Mouse (Mus musculus): Measurements from ENCODE around the gene 1700025G04Rik. TPM values are rescaled to one million over a fixed set of nuclear protein-coding genes. Genes with fewer than 3 reads are reported as not detected.

Gene 1700025G04Rik
- total RNA-seq, 2 experiments from 2014 or later: 56.4 to 60.5 TPM

DNA sequence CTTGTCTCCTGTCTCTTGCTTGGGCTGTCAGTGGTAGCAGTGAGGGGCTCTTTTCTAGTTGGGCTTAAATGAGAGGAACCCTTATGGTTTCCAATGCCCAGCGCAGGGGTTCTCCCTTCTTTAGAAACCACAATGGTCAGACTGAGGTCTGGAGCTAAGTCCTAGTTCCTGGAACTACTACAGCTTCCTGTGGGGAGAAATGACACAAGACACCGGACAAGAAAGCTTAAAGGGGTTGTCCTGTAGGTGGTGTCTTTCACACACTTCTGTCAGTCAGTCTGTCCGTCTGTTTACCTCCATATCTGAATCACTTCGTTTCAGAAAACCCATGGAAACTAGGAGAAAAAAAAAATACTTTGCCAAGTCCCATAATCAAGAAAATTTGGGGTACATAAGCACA is 163.8 kb downstream of the 1700025G04Rik start:
- intact Hi-C loops (cut with DNase I): no loop called here
- DNase-seq: no peak

DNA sequence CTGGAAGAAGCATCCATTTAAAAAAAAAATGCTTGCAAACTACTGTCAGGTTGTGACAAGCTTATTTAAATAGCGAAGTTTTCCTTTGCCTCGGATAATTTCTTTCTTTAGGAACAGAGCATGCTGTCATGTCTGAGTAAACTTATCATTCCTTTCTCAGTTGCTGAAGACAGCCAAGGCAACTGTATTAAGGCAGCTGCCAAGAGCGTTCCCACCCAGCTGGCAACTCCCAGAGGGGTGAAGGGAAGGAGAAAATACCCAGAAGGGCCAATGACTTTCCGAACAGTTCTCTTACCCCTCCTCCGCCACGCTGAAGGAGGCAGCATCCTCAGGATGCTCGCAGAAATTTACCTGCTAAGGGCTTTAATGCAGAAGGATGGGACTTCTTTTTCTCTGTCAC is 164.2 kb downstream of the 1700025G04Rik start:
- intact Hi-C loops (cut with DNase I): no loop called here
- DNase-seq: peak; percentile 33 to 43

DNA sequence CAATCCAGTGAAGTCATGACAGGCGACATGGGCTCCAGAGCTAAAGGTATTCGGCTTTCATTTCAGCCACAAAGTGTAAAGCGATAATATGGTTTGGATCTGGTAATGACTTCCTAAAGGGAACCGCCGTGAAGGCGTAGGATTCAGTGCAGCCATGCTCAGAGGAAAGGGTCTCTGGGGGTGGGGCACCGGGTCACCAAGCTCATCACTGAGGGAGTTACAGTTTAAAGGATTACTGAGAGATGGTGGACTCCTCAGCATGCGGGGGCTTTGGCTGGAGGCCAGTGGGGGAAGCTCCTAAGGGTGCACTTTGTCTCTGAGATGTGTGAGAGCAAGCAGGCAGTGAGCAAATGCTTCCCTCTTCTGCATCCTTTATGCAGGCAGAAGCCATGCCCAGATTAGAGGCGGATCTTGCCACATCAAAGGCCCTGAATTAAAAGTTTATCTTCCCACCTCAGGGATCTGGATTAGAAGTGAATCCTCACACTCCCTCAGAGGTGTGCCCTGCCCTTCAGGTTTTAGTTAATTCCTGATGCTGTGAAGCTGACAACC is 171.0 kb downstream of the 1700025G04Rik start:
- no peak for DNase-seq
- intact Hi-C loops (cut with DNase I): no loop called here

DNA sequence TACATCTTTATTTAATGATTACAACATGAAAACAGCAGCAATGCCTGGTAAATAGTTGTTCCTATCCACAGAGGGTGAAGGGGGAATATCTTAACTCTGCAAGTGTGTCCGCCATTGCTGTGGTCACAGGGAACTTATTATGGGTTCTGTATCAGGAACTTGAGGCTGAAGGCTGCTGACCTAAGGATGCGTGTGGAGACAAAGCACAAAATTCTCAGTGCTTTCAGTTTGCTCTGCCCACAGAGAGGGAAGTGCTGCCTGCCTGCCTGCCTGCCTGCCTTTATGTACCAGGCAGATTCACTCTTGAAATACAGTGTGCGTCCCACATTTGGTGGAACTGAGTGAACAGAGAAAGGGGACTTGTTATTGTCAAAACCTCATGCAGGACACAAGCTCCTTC is 172.2 kb downstream of the 1700025G04Rik start:
- intact Hi-C loops (cut with DNase I): no loop called here
- DNase-seq: no peak

DNA sequence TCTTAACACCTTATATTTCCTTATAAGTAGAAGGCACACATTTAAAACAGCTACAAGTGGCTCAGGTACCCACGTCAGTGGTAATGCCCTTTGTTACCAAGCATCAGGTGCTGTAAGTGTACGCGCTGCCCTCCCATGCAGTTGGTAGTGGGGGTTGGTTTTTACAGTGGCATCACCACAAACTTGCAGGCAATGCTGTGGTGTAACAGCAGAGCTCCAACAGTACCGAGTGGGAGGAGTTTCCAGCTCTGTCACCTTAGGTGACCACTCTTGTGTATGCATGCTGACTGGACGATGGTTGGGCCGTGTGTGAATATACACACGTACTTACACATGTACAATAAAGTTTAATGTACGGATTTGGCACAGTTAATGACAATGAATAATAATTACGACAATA is 175.4 kb downstream of the 1700025G04Rik start:
- intact Hi-C loops (cut with DNase I): no loop called here
- DNase-seq: no peak

DNA sequence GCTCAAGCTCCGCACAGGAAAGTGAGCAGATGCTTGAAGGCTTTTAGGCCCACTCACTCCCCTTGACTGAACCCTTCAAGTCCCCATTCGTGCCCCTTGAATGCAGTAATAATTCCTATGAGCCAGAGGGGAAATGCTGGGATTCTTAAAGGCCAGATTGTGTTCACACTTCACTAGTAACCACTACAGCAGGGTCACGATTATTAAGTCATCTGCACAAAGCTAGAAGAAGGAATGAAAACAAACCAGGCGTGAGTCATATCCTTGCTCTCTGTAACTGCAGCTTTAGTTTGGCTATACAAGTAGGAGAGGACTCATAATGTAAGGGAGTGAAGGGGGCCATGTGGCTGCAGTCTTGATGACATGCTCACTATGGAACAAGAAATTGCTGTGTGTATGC is 182.9 kb downstream of the 1700025G04Rik start:
- intact Hi-C loops (cut with DNase I): no loop called here
- no peak for DNase-seq

DNA sequence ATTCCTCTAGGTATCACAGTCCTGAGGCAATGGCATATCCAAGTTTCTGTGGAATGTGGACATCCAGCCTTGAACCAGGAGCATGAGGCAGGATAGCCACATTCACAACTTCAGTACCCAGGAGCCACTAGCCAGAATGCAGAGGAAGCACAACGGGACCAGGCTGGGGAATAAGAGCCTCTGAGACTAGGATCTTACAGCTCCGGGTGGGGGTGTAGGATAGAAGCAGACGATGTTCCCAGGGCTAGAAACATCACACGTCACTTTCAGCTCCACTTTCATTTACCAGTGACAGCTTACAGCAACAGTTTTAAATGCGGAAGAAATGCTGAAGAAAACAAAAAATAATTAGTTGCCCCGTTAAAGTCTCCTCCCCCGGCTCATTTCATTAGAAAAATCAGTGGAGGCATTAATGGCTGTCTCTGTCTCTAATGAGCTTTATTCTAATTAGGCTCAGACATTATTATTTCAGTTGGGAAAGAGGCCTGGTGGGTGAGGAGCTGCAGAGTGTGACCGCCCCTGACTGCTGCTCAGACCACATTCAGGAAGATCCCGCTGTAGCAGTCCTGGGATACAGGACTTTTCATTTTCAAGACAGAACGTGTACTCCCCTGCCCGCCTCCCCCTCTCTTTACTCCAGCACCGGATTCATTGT is 189.1 kb downstream of the 1700025G04Rik start:
- no peak for DNase-seq
- intact Hi-C loops (cut with DNase I): no loop called here

DNA sequence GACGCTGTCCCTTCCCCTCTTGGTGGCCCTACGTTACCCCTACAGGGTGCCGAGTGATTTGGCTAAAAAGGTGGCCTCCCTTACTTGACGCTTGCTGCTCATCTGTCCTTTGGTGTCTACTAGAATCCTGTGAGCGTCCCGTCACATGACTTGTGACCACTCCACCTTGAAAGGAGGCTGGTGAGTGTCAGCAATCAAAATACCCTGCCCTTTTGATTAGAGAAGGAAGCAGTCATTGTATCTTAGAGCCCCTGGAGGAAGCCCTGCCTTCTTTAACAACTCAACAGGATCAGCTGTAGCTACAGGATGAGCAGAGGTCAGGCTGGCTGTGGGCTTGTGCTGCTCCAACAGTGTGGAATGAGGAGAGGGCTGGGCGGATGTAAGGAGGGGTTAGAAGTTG is 190.0 kb downstream of the 1700025G04Rik start:
- intact Hi-C loops (cut with DNase I): loop anchor here (5.0 kb wide), 1 partner anchor 82 kb away; no protein-coding TSS in a partner anchor
- no peak for DNase-seq

DNA sequence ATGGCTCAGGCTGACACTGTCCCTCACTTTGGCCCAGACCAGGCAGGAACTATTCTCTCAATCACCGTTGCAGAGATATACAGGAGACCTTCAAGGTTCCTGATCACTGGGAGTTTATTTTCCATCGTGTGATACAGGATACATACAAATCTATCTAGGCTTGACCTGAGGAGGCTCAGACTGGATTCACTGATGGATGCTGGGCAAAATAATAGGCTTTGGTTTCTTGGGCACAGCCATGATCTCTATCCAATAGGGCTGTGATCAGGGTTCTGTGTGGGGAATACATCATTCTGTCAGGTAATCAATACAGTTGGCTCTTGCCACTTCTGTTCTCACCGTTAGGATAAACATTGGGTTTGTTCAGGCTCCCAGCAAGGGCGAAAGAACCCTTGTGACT is 194.5 kb downstream of the 1700025G04Rik start:
- intact Hi-C loops (cut with DNase I): loop anchor here (5.0 kb wide), 1 partner anchor 87 kb away; no protein-coding TSS in a partner anchor
- no peak for DNase-seq

DNA sequence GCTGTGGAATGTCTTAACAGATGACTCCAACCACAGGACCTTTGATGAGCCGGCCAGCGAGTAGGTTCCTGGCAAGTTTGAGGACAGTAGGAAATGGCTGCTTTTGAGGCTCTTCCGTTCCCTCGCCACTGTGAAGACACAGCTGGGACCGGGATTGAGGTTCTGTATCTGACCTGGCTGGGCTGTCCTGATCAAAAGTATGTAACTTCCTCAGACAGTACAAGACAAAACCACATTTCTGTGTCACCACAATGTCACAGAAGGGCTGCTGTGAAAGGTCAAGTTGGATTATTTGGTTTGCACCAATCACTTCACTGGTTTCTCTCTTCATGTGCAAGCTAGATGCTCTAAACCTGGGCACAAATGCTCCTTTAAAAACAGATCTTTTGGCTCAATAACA is 195.9 kb downstream of the 1700025G04Rik start:
- intact Hi-C loops (cut with DNase I): no loop called here
- DNase-seq: no peak

DNA sequence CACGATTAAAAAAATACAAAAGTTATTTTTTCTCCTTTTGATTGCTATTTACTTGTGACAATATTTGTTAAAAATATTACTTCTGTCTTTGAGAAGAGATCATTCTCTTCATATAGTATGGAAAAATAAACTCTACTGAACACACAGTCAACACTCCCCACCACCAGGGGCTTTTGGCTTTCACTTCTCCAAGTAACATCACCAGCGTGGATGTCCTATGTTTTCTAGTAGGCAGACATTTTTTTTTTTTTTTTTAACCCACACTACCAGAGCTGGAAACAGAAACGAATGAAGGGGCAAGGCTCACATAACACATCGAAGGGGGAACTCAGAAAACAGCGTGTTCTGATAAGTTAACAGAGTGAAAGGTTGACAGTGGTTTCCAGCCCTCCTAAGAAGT is 197.9 kb downstream of the 1700025G04Rik start:
- intact Hi-C loops (cut with DNase I): no loop called here

DNA sequence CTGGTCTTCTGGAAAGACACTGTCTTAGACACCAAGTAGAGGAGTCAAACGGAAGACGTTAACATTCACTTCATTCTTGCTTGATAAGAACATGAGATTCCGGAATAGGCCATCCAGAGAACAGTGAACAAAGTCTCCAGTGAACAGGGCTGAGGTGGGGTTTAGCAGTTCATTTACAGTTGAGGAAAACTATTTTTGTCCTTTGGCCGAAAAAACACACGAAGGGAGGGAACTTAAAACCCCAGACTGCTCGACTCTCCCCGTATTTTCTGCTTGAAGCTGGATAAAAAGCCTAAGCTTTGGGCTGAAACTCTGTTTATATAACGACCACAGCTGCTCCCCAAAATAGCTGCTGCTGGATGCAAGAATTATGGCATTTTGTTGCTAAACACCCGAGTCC is 198.7 kb downstream of the 1700025G04Rik start:
- intact Hi-C loops (cut with DNase I): no loop called here
- no peak for DNase-seq

More for the DNA sequence above, 197.9 kb downstream of the 1700025G04Rik start:
- no peak for DNase-seq

DNA sequence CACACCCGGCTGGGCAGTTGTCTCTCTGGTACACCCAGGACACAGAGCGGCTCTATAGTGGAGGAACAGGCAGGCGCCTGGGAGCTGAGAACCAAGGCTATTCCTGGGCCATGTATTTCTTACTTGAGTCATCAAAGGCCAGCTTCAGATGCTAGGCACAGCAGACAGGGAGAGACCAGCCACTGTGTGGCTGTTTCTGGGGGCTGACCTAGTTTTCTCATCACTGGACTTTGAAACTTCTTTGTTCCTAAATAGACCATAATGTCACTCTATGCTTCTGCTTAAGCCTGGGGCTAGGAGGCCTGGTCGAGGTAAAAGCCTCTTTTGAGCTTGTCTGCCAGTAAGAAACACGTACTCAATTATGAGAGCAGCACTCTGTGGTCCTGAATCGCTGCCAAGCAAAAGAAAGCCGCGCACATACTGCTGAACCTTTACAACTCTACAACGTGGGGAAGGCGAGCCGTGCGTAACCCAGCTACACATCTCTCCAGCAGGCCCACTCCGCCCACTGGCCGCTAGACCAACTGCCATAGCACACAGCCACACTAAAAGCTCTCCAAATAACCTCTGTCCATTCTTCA is 199.8 kb downstream of the 1700025G04Rik start:
- intact Hi-C loops (cut with DNase I): no loop called here
- DNase-seq: peak; percentile 42 to 53

DNA sequence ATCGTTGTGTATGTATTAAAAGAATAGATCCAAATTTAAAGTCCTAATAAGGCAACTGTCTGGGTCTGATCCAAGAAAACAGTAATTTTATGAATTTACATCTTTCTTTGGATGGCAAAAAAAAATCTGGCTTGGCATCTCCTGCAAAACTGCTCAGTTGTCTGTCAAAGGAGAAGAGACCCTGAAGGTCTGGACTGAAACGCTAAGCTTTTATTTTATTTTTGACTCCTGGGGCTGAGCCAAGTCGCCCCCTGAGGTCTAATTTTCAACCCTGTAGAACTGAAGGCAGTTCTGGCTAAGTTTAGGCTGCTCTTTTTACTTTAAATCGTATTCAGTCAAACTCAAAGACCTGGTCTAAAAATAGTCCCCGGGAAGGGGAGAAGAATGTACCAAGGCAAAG is 202.3 kb downstream of the 1700025G04Rik start:
- DNase-seq: no peak
- intact Hi-C loops (cut with DNase I): no loop called here

DNA sequence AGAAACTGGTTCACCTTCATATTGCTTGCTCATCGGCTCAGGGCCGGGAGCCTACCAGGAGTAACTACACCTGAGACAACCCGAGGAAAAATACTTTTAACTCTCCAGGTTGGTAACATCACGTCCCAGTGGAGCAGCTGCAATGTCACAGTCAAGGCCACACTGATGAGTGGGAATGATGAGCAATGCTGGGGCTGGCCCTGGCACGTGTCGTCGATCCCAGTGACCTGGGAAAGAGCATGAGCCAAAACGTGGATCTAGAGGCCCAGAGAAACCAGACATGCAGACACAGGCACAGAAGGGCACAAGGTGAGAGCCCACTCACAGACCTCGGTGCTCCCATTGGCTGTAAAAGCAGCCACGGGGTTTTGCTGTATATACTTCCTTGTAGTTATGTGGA is 202.8 kb downstream of the 1700025G04Rik start:
- intact Hi-C loops (cut with DNase I): no loop called here
- peak in 1 of 2 experiments; percentile 23 for DNase-seq

DNA sequence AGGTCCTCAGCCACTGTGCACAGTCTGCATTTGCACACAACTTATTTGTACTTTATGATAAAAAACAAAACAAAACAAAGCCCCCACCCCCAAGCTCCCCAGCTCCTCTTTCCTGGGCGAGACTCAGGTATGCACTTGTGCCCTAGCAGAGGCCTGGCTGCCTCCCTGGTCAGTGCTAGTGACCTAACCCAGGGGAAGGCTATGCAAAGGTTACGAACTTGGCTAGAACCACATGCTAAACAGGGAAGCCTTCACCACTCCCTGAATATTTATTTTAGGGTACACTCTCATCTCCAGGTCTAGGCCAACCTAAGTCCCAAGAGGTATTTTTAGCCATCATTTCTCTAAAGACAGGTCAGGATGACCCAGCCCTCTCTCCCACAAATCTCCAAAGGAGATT is 203.8 kb downstream of the 1700025G04Rik start:
- intact Hi-C loops (cut with DNase I): no loop called here
- no peak for DNase-seq

DNA sequence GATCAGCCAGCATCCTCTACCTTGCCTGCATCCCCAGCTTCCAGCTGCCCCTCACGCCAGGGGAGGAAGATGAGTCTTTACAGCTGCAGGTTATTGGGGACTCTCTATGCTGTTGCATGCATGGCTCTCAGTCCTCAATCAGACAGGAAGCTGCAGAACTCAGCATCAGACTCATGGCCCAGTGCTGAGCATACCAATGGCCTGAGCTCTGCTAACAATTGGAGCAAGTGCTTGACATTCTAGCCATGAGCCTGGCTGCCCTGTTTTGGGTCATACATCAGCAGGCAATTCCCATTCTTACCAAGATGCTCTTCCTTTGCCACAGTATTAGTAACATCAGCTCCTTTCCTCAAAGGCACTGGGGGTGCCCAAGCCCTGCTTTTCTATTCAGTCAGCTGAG is 208.7 kb downstream of the 1700025G04Rik start:
- DNase-seq: no peak
- intact Hi-C loops (cut with DNase I): no loop called here

DNA sequence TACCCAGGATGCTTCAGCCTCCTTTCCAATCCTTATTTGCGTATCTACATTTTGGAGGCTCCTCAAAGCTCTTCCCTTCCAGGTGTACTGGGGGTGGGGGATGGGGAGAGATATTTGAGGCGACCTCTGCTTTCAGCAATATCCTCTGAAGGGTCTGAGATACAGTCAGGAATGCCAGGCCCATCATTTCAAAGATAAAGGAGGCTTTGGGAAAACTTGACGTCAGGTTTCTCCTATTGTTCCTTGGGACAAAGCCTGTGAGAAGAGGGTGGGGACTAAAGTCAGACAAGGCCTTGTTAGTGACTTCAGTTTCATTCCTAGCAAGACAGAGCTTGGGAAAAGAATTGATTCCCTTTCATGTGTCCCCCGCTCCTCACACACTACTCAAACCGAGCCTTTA is 209.2 kb downstream of the 1700025G04Rik start:
- intact Hi-C loops (cut with DNase I): no loop called here
- DNase-seq: no peak

DNA sequence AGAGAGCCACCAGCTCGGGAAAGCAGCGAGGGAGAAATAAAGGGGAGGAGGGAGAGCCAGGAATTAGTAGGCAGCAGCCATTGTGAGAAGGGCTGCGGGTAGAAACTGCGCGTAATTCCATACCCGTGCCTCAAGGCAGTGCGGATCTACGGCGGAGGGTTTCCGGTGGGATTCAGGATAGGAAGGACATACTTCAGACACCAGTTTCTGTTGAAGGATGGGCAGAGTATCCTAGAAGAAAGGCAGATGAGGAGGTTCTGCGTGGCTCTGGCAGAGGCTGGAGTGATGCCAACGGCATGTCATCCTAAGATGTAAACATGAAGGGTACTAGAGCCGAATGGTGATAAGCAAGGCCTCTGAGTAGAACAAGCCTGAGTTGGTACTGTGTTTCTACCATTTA is 210.0 kb downstream of the 1700025G04Rik start:
- no peak for DNase-seq
- intact Hi-C loops (cut with DNase I): no loop called here

DNA sequence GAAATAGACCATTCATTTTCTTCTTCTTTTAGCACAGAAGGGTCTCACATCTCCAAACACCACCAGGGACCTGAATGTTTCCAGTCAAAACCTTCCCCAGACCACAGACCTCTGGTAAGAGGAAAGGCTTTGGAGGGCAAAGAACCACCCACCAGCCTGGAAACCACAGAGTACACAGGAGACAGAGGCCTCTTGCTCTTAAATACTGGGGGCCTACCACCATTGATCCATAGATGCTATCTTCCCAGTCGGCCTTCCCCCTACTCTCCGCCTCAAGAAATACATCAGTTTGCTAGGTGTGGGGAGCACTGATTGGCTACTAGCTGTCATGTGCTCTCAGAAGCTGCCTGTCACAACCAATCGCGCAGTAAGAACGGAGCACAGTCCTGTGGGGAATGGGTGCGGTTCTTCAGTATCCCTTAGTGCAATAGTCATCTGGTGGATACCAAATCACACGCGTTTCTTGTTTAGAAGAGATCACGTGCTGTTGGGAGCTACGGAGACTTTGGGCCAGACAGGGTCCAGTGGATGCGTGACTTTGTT is 210.5 kb downstream of the 1700025G04Rik start:
- DNase-seq: no peak
- intact Hi-C loops (cut with DNase I): no loop called here

DNA sequence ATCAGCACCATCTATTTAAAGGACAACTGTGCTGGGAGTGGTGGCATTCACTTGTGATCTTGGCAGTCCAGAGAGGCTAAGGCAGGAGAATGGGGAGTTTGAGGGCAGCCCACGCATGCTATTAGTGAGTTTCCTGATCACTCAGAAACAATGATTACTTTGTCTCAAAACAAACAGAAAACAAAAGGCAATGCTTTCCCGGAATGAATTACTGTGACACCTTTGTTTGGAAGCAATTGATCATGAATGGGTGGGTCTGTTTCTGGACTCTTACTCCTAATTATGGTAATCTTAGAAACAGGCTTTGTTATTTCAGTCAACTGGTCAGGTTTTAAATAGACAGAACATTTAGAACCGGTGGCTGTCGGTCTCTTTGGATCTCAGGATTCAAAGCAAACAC is 211.5 kb downstream of the 1700025G04Rik start:
- intact Hi-C loops (cut with DNase I): no loop called here
- no peak for DNase-seq

DNA sequence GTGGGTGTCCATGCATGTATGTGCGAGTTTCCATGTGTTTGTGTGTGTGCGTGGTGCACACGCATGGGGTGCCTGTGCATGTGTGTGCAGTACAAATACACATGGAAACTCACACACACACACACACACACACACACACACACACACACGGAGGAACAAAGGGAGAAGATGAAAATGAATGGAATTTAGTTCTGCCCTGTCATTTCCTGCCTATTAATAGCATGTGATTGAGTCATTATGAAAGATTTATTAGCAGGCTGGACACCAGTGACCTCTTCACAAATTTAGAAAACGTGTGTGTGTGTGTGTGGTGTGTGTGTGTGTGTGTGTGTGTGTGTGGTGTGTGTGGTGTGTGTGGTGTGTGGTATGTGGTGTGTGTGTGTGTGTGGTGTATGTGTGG is 217.0 kb downstream of the 1700025G04Rik start:
- peak; percentile 29 to 46 for DNase-seq
- intact Hi-C loops (cut with DNase I): no loop called here

Data from heart, postnatal 10 days (tissue).